Mouse (Mus musculus) intestine, embryonic 14.5 days (tissue): Measurements from ENCODE around the gene Abcd1. TPM values are rescaled to one million over a fixed set of nuclear protein-coding genes. Genes with fewer than 3 reads are reported as not detected.
A peak's percentile ranks its signal among the peaks of the same experiment; 100 is the strongest.
"Not testable (repeated sequence)": the region's sequence is repeated elsewhere in the genome, so short reads cannot be mapped to it uniquely, and the experiment has no call there.

Experiments used
- ATAC-seq: fragments of 200-750 bp; cut with Nextera tagmentation; replicated peaks from 2 replicates; pipeline ENCODE4 v1.8.0; 2017; ENCODE audit warnings: low read depth, moderate number of reproducible peaks, moderate TSS enrichment, moderate library complexity; ENCODE audit not compliant: low FRiP score, low TSS enrichment
- DNase-seq: peaks from one replicate; pipeline ENCODE4 v3.0.0-alpha.2; 2018; ENCODE audit warnings: low spot score
- H3K27ac ChIP-seq: fragments of 300-500 bp; sonication (generic); 2 replicates; pipeline ENCODE4 v1.5.1; 2014; ENCODE audit warnings: low read depth, mild to moderate bottlenecking, control low read depth
- H3K27me3 ChIP-seq: fragments of 300-500 bp; sonication (generic); replicated peaks from 2 replicates; pipeline ENCODE4 v1.6.1; 2014; ENCODE audit warnings: low read length, control low read depth; ENCODE audit not compliant: control insufficient read depth, insufficient read depth
- H3K36me3 ChIP-seq: fragments of 300-500 bp; sonication (generic); 2 replicates; pipeline ENCODE4 v1.6.1; 2014; ENCODE audit warnings: low read length, control low read depth; ENCODE audit not compliant: control insufficient read depth, insufficient read depth
- H3K4me1 ChIP-seq: fragments of 300-500 bp; sonication (generic); replicated peaks from 2 replicates; pipeline ENCODE4 v1.6.1; 2014; ENCODE audit warnings: low read length, control low read depth, mixed read lengths; ENCODE audit not compliant: control insufficient read depth, insufficient read depth
- H3K4me2 ChIP-seq: fragments of 300-500 bp; sonication (generic); 2 replicates; pipeline ENCODE4 v1.6.1; 2014; ENCODE audit warnings: low read length
- H3K4me3 ChIP-seq: fragments of 300-500 bp; sonication (generic); 2 replicates; pipeline ENCODE4 v1.5.1; 2014; ENCODE audit warnings: low read depth, low read length, control low read depth, mixed read lengths
- H3K9ac ChIP-seq: fragments of 300-500 bp; sonication (generic); 2 replicates; pipeline ENCODE4 v1.6.1; 2014; ENCODE audit warnings: mild to moderate bottlenecking, low read length
- H3K9me3 ChIP-seq: fragments of 300-500 bp; sonication (generic); 2 replicates; pipeline ENCODE4 v1.6.1; 2016; ENCODE audit warnings: low read length, control low read depth; ENCODE audit not compliant: control insufficient read depth
- WGBS: fragments of 180-500 bp; shearing (Covaris S2); extraction: QIAGEN DNeasy Blood & Tissue Kit; methylation state at CpG from one replicate; pipeline ENCODE4 v1.1.7; 2014; 5-methylcytosine and 5-hydroxymethylcytosine counted together
- polyA plus RNA-seq: library from polyadenylated mRNA; unstranded; fragments of >200 nt; fragmentation: Nextera tagmentation; extraction: Ambion mirVana; gene quantifications from 2 replicates; pipeline ENCODE4 v1.2.1, GENCODE M21; 2014

Gene Abcd1
- polyA plus RNA-seq, 1 experiment from 2014 or later: 15.7 TPM

DNA sequence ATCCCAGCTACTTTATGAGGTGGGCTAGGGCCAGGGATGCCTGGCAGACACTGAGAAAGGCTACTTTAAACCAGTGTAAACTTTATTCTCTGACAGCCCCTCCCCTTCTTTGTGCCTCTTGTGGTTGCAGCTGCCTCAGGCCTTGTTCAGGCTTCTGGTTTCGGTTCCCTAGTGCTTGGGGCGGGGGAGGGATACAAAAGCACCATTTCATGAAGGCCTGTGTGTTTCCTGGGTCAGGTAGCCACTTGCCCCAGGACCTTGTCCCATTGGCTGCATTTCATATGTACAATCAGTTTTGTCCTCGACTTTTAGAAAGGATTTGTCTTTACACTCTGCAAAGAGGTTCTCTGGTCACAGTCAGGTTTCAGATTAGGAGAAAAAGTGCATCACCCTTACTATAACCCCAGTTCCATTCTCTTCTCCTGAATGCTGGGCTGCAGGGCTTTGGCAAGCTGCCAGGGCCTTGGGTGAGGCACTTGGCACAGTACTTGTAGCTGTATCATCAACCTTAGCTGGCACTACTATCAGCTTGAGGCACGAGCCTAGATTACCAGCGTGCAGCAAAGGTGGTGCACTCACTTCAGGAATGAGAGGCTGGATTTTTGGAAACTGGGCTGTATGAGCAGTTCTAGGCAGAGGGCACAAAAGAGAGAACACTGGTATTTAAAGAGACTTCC, 2.4 kb downstream of the Abcd1 start:
- DNase-seq: no peak
- peaks cover 17% of the 10 kb centered on the region for H3K4me1 ChIP-seq
- no peaks in the 10 kb centered on the region; the same call in 1 of the 2 replicates for H3K36me3 ChIP-seq
- H3K9me3 ChIP-seq: no peaks in the 10 kb centered on the region
- H3K9ac ChIP-seq: no peak overlapping the region
- WGBS: 42% methylated on average over 5 of the region's 5 CpGs
- peak overlapping the region; percentile 16; the same call in 1 of the 2 replicates for H3K27ac ChIP-seq
- no peak for ATAC-seq
- H3K27me3 ChIP-seq: no peaks in the 10 kb centered on the region
- peak overlapping the region; percentile 60 for H3K4me2 ChIP-seq
- no peak overlapping the region for H3K4me3 ChIP-seq

DNA sequence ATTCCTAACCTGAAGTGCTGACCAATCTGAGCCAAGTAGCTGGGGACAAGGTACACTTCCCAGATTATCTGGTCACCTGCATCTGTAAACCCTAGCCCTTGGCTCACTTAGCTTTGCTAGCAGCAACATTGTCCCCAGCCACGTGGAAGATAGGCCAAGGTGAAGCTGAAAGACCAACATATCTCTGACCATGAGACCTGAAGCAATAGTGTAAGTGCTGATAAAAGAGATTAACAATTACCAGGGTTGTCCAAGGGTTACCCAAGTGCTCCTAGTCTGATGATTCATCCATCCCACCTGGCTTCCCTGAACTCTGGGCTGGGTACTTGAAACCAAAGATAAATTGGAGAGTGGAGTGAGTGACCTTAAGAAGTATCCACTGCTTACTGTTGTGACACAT, 14.5 kb downstream of the Abcd1 start:
- ATAC-seq: no peak
- WGBS: 57% methylated on average over 1 of the region's 1 CpGs
- no peaks in the 10 kb centered on the region for H3K4me1 ChIP-seq

DNA sequence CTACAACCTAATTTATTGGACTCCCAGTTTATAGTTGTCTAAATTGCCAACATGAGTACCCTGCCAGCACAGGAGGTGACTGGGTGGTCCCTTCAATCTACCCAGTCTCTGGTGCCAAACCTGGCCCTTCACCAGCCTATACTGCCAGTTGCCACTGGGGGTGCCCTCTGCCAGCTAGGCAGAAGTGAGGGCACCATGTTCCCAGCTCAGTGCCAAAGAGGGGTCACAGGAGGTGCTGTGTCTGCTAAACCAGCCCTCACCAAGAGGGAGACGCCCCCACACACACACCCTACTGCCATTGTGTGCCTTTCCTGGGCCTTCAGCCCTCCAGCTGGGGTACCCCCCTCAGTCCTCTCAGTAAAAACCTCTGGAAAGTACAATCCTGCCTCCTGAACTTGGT, 21.8 kb downstream of the Abcd1 start:
- ATAC-seq (no peak), DNase-seq (no peak)
- no peak overlapping the region for H3K9ac ChIP-seq
- no peak overlapping the region for H3K27ac ChIP-seq
- H3K4me3 ChIP-seq: no peak overlapping the region
- WGBS: 57% methylated on average over 1 of the region's 1 CpGs
- no peaks in the 10 kb centered on the region; the same call in 1 of the 2 replicates for H3K36me3 ChIP-seq
- no peaks in the 10 kb centered on the region for H3K9me3 ChIP-seq
- no peaks in the 10 kb centered on the region for H3K4me1 ChIP-seq
- no peaks in the 10 kb centered on the region for H3K27me3 ChIP-seq
- H3K4me2 ChIP-seq: no peak overlapping the region

More for the DNA sequence above, 14.5 kb downstream of the Abcd1 start:
- no peak overlapping the region for H3K4me3 ChIP-seq
- H3K4me2 ChIP-seq: no peak overlapping the region
- H3K9me3 ChIP-seq: no peaks in the 10 kb centered on the region
- H3K27ac ChIP-seq: no peak overlapping the region
- H3K36me3 ChIP-seq: peaks cover 8% of the 10 kb centered on the region
- DNase-seq: no peak
- no peaks in the 10 kb centered on the region for H3K27me3 ChIP-seq
- no peak overlapping the region for H3K9ac ChIP-seq

DNA sequence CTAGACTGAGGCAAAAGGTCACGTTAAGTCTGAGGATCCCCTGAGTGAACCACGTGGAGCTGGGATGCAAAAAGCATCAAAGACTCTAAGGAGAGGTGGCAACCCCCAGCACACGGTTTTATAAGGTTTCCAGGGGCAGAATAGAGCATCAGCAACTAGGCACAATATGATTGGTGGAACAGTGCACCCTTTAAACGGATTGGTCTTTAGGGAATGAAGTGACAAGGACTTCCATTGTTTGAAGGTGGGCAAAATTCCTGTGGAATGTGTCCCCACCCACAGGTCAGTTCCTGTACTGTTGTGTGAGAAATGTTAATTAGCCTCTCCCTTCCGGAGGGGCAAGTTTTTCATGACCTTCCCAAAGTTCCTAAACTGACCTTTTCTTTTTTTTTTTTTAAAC, 22.8 kb downstream of the Abcd1 start:
- 76% methylated on average over 5 of the region's 5 CpGs for WGBS
- no peak overlapping the region for H3K27ac ChIP-seq
- no peak overlapping the region for H3K4me2 ChIP-seq
- no peaks in the 10 kb centered on the region for H3K27me3 ChIP-seq
- H3K36me3 ChIP-seq: no peaks in the 10 kb centered on the region; the same call in 1 of the 2 replicates
- no peaks in the 10 kb centered on the region for H3K9me3 ChIP-seq
- no peak for DNase-seq
- no peaks in the 10 kb centered on the region for H3K4me1 ChIP-seq
- no peak overlapping the region for H3K9ac ChIP-seq
- no peak for ATAC-seq
- no peak overlapping the region for H3K4me3 ChIP-seq

DNA sequence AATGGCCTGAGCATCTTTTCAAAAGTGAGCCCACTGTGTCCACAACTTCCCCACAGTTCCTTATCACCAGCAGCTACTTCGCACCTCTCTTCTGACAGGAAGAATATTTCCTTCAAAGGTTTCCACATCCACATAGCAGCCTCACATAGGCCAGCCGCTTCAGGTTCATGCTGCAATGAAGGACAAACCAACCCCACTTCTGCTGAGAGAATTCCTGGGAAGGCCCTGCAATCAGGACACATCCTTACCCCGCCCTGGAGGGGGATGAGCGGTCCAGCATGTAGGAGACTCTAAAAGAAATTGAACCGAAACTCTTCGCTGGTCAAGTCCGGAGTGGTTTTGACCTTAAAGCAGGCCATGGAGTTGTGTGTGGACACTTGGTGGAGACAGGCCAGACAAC, 23.4 kb downstream of the Abcd1 start:
- not testable (repeated sequence) for H3K4me1 ChIP-seq

DNA sequence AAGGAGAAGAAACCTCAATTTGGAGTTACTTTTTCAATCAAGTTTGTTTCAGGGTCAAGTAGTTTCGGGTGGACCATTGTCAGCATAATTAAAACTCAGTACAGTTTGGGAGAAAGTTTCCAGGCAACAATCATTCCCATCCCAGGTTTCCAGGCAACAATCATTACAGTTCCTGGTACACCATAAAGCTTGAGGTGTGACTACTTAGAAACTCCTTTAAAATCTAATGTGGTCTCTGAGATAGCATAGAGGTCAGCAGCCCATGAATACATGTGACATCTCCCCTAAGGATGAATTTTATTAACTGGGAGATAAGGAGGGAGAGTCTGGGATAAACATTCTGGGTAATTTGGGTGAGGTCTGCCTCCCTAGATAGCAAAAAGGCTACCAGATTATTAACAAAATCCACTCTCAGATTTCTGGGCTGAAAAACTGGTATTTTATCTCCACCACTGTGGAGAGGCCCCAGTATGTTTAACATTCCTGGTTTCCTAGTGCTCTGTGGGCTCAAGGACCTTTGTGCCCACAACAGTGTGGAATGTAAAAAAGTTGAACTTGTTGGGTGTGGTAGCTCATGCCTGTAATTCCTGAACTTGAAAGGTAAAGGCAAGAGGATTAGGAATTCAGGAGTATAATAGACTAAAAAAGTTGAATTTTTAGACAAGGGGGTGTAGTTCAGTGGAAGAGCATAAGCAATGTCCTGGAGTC, 28.5 kb downstream of the Abcd1 start:
- no peak overlapping the region for H3K4me3 ChIP-seq
- H3K36me3 ChIP-seq: no peaks in the 10 kb centered on the region
- H3K4me2 ChIP-seq: no peak overlapping the region
- H3K9me3 ChIP-seq: no peaks in the 10 kb centered on the region
- no peaks in the 10 kb centered on the region for H3K27me3 ChIP-seq
- no peaks in the 10 kb centered on the region for H3K4me1 ChIP-seq
- no peak overlapping the region for H3K27ac ChIP-seq
- ATAC-seq (0 out of 2 replicates have a peak, but pooled peaks have one; percentile 36), DNase-seq (no peak)
- no peak overlapping the region for H3K9ac ChIP-seq
- WGBS: 54% methylated on average over 1 of the region's 1 CpGs

More for the DNA sequence above, 23.4 kb downstream of the Abcd1 start:
- 96% methylated on average over 7 of the region's 7 CpGs for WGBS
- H3K4me3 ChIP-seq, DNase-seq, H3K4me2 ChIP-seq, H3K36me3 ChIP-seq, H3K9ac ChIP-seq, H3K27ac ChIP-seq, ATAC-seq, H3K27me3 ChIP-seq, H3K9me3 ChIP-seq: not testable (repeated sequence)

DNA sequence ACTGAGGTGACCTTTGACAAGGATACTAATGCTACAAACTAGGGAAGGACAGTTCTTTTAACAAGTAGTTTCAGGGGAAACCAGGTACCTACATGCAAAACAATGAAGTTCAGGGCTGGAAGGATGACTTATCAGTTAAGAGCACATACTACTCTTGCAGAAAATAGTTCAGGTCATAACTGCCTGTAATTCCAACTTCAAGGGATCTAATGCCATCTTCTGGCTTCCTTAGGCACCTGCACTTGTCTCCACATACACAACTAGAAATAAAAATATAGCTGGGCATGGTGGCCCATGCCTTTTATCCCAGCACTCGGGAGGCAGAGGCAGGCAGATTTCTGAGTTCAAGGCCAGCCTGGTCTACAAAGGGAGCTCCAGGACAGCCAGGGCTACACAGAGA, 32.6 kb downstream of the Abcd1 start:
- Histone ChIP-seq H3K36me3 (no peaks in the 10 kb centered on the region), H3K27me3 (no peaks in the 10 kb centered on the region), H3K4me3 (no peak overlapping the region), H3K9me3 (no peaks in the 10 kb centered on the region), H3K9ac (no peak overlapping the region), H3K4me2 (no peak overlapping the region), H3K4me1 (no peaks in the 10 kb centered on the region), H3K27ac (no peak overlapping the region)
- 85% methylated on average over 1 of the region's 1 CpGs for WGBS
- no peak for DNase-seq
- no peak for ATAC-seq

DNA sequence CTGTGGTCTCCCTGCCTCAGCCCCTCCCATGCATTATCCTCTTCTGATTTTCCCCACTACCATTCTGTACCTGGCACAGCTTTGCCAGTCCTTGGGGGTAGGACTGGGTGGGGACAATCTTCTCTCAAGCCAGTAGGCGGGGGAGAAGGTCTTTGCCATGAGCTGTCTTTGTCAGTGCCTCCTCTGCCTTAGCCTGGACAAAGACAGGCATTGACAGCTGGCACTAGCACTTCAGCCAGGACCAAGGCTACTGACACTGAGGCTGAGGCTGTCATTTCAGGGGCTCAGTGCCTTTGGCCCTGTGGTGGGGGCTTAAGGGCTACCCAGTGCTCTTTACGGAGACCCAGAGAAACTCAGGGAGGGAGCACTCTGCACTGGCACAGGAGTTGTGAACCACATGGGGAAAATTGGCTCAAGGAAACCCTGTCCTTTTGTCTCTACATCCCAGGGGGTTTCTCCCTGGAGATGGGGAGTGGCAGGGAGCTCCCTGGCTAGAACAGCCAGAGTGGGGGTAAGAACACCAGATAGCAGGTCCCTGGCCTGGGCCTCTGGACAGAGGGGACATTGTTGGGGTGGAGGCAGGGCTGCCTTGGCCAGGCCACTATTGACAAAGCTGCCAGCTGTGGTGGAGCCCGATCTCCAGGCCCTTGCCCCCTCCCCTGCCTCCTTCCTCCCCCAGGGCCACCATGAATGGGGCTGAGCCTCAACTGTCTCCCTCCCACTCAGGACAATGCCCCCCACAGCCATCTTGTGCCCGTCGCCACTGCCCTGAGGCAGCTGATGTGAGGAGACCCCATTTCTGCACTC, 40.1 kb downstream of the Abcd1 start, which contains the start of gene Plxnb3:
TSS of gene Plxnb3 (plus strand) at position 757 of the 807 bp plus-strand sequence.
- 76% methylated on average over 5 of the region's 5 CpGs for WGBS
- ATAC-seq (no peak), DNase-seq (no peak)
- Histone ChIP-seq H3K4me3 (no peak within 1 kb of the TSS), H3K36me3 (no peaks in the 10 kb centered on the region), H3K4me1 (no peaks in the 10 kb centered on the region), H3K4me2 (no peak within 1 kb of the TSS), H3K27me3 (no peaks in the 10 kb centered on the region), H3K27ac (no peak within 1 kb of the TSS), H3K9me3 (no peaks in the 10 kb centered on the region), H3K9ac (no peak within 1 kb of the TSS)
